18 mouse cellular contexts compared by ENCODE assay signal in the genomic region with DNA sequence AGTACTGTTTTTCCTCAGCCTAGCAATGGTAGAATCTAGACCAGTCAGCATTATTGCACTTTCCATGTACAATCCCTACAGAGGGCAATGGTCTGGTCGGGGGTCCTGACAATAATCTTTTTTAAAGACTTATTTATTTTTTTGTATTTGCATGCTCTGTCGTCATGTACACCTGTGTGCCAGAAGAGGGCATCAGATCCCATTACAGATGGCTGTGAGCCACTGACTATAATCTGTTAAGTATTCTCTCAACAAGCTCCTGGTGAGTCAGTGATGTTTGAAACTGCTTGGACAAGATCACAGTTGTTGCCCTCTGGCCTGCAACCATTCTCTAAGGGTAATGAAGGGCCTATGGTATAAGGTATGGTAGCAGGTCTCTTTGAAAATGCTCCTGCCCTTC.
A peak's percentile ranks its signal among the peaks of the same experiment; 100 is the strongest.
DNase-seq lines count a peak whose midpoint lies in the region; ATAC-seq and TF ChIP-seq lines count a peak whose summit lies in the region.
"Had no signal": no experiment of that assay in that cellular context is flagged by ENCODE, and none has a peak within 500 bp of the region (broad histone marks: within the 10 kb centered on the region; RNA-seq: fewer than 3 reads in every experiment).

No protein-coding gene starts in this region.

- no peak for DNase-seq in gastrocnemius, adult 2 months
- DNase-seq in gastrocnemius, postnatal 10 days = no peak
- no peak for DNase-seq in kidney, postnatal 0 days (ENCODE audit: low spot score)
- DNase-seq in kidney, postnatal 10 days = no peak
- DNase-seq in midbrain, postnatal 0 days (ENCODE audit: low spot score) = peak; percentile 24
- DNase-seq in midbrain, embryonic 11.5 days (ENCODE audit: low spot score, missing footprints) = no peak
- no peak for DNase-seq in stomach, postnatal 0 days (ENCODE audit: low spot score)
- no peak for DNase-seq in cerebellum, postnatal 36 days
- DNase-seq: adrenal gland, postnatal 25 days; cerebellum, adult 2 months; lung, adult 2 months; right cerebral cortex, adult 18-20 months; thymus, postnatal 36 days had no signal

- no peak for ATAC-seq in kidney, postnatal 0 days (replicated peaks; ENCODE audit: low FRiP score, low read depth)
- no peak for ATAC-seq in midbrain, postnatal 0 days (ENCODE audit: low FRiP score)
- no peak for ATAC-seq in midbrain, embryonic 11.5 days (ENCODE audit: low FRiP score)
- ATAC-seq in stomach, postnatal 0 days (ENCODE audit: low FRiP score, low TSS enrichment) = no peak
- ATAC-seq: forebrain, embryonic 14.5 days had no signal

- no peak for TF ChIP-seq EP300 in stomach, postnatal 0 days (optimal IDR thresholded peaks at IDR 0.05)

- no peaks in the 10 kb centered on the region for H3K4me1 ChIP-seq in kidney, postnatal 0 days (replicated peaks; ENCODE audit: insufficient read depth, low read length)
- peaks cover 10% of the 10 kb centered on the region; the same call in 1 of the 2 replicates for H3K4me1 ChIP-seq in midbrain, postnatal 0 days (ENCODE audit: insufficient read depth, low read length)
- H3K4me1 ChIP-seq in midbrain, embryonic 11.5 days (ENCODE audit: control insufficient read depth, insufficient read depth, low read length) = 0 out of 2 replicates have a peak, but pooled peaks cover 2% of the 10 kb centered on the region
- no peaks in the 10 kb centered on the region for H3K4me1 ChIP-seq in stomach, postnatal 0 days (replicated peaks; ENCODE audit: control insufficient read depth, insufficient read depth)
- H3K4me1 ChIP-seq: limb, embryonic 10.5 days had no signal

- no peaks in the 10 kb centered on the region for H3K36me3 ChIP-seq in kidney, postnatal 0 days (ENCODE audit: insufficient read depth, low read length)
- H3K36me3 ChIP-seq in midbrain, postnatal 0 days (ENCODE audit: insufficient read depth, low read length) = no peaks in the 10 kb centered on the region
- no peaks in the 10 kb centered on the region for H3K36me3 ChIP-seq in midbrain, embryonic 11.5 days (ENCODE audit: control insufficient read depth, insufficient read depth, low read length)
- no peaks in the 10 kb centered on the region for H3K36me3 ChIP-seq in stomach, postnatal 0 days (ENCODE audit: control insufficient read depth, insufficient read depth, low read length)
- H3K36me3 ChIP-seq: heart, embryonic 13.5 days; limb, embryonic 10.5 days; midbrain, embryonic 12.5 days; neural tube, embryonic 13.5 days had no signal

- H3K27ac ChIP-seq in gastrocnemius, adult 2 months = no peak overlapping the region
- no peak overlapping the region for H3K27ac ChIP-seq in kidney, postnatal 0 days
- no peak overlapping the region for H3K27ac ChIP-seq in midbrain, postnatal 0 days (ENCODE audit: low read depth, low read length)
- no peak overlapping the region for H3K27ac ChIP-seq in midbrain, embryonic 11.5 days (ENCODE audit: low read depth, low read length)
- H3K27ac ChIP-seq in stomach, postnatal 0 days (replicated peaks) = no peak overlapping the region
- H3K27ac ChIP-seq: heart, embryonic 13.5 days; limb, embryonic 10.5 days; midbrain, embryonic 12.5 days; neural tube, embryonic 13.5 days had no signal

- no peak overlapping the region for H3K4me3 ChIP-seq in gastrocnemius, adult 2 months
- no peak overlapping the region for H3K4me3 ChIP-seq in kidney, postnatal 0 days (replicated peaks; ENCODE audit: low read depth, low read length)
- H3K4me3 ChIP-seq in midbrain, postnatal 0 days (ENCODE audit: low read depth, low read length) = no peak overlapping the region
- H3K4me3 ChIP-seq in midbrain, embryonic 11.5 days (ENCODE audit: low read depth, low read length) = no peak overlapping the region
- H3K4me3 ChIP-seq in stomach, postnatal 0 days (ENCODE audit: low read depth, low read length) = no peak overlapping the region
- H3K4me3 ChIP-seq: heart, embryonic 13.5 days; limb, embryonic 10.5 days; midbrain, embryonic 12.5 days; neural tube, embryonic 13.5 days had no signal

- no peaks in the 10 kb centered on the region for H3K9me3 ChIP-seq in kidney, postnatal 0 days (replicated peaks; ENCODE audit: low read length)
- H3K9me3 ChIP-seq in midbrain, postnatal 0 days (ENCODE audit: low read length) = no peaks in the 10 kb centered on the region
- H3K9me3 ChIP-seq in midbrain, embryonic 11.5 days (ENCODE audit: control insufficient read depth, low read length) = no peaks in the 10 kb centered on the region
- H3K9me3 ChIP-seq in stomach, postnatal 0 days (ENCODE audit: control insufficient read depth, low read length) = no peaks in the 10 kb centered on the region
- H3K9me3 ChIP-seq: heart, embryonic 13.5 days; limb, embryonic 10.5 days; midbrain, embryonic 12.5 days; neural tube, embryonic 13.5 days had no signal

- peak; percentile 19; the same call in 1 of the 2 replicates for TF ChIP-seq CTCF in gastrocnemius, adult 2 months (IDR thresholded peaks at IDR 0.05)
- peak; percentile 63 for TF ChIP-seq CTCF in kidney, postnatal 0 days (IDR thresholded peaks at IDR 0.05; ENCODE audit: low read depth)
- peak; percentile 55 for TF ChIP-seq CTCF in midbrain, postnatal 0 days (IDR thresholded peaks at IDR 0.05)
- peak; percentile 58 for TF ChIP-seq CTCF in stomach, postnatal 0 days (IDR thresholded peaks at IDR 0.05; ENCODE audit: low read depth)

- no peaks in the 10 kb centered on the region for H3K27me3 ChIP-seq in kidney, postnatal 0 days (ENCODE audit: insufficient read depth, low read length)
- no peaks in the 10 kb centered on the region for H3K27me3 ChIP-seq in midbrain, postnatal 0 days (ENCODE audit: insufficient read depth, low read length)
- no peaks in the 10 kb centered on the region for H3K27me3 ChIP-seq in midbrain, embryonic 11.5 days (ENCODE audit: control insufficient read depth, insufficient read depth, low read length)
- H3K27me3 ChIP-seq in stomach, postnatal 0 days (ENCODE audit: control insufficient read depth, insufficient read depth, low read length) = no peaks in the 10 kb centered on the region
- H3K27me3 ChIP-seq: heart, embryonic 13.5 days; midbrain, embryonic 12.5 days; neural tube, embryonic 13.5 days had no signal

- intact Hi-C loops in gastrocnemius, adult 2 months (cut with DNase I) = no loop called here

- 45% methylated on average over 2 of the region's 2 CpGs for WGBS in kidney, postnatal 0 days
- WGBS in midbrain, postnatal 0 days = 67% methylated on average over 2 of the region's 2 CpGs
- WGBS in midbrain, embryonic 11.5 days = 61% methylated on average over 2 of the region's 2 CpGs
- WGBS in stomach, postnatal 0 days = 56% methylated on average over 2 of the region's 2 CpGs

- H3K4me2 ChIP-seq in kidney, postnatal 0 days (ENCODE audit: low read length) = no peak overlapping the region
- no peak overlapping the region for H3K4me2 ChIP-seq in midbrain, postnatal 0 days (ENCODE audit: low read depth, low read length, poor library complexity, severe bottlenecking)
- no peak overlapping the region for H3K4me2 ChIP-seq in midbrain, embryonic 11.5 days
- H3K4me2 ChIP-seq in stomach, postnatal 0 days (replicated peaks; ENCODE audit: low read depth) = no peak overlapping the region
- H3K4me2 ChIP-seq: heart, embryonic 13.5 days; midbrain, embryonic 12.5 days; neural tube, embryonic 13.5 days had no signal

- H3K9ac ChIP-seq in kidney, postnatal 0 days (ENCODE audit: low read depth, low read length) = no peak overlapping the region
- no peak overlapping the region for H3K9ac ChIP-seq in midbrain, postnatal 0 days (replicated peaks; ENCODE audit: low read length, poor library complexity, severe bottlenecking)
- H3K9ac ChIP-seq in midbrain, embryonic 11.5 days (ENCODE audit: low read length) = no peak overlapping the region
- no peak overlapping the region for H3K9ac ChIP-seq in stomach, postnatal 0 days (ENCODE audit: low read length)
- H3K9ac ChIP-seq: heart, embryonic 13.5 days; midbrain, embryonic 12.5 days; neural tube, embryonic 13.5 days had no signal
